Mouse (Mus musculus): ENCODE data around the gene Zar1l. TPM values are rescaled to one million over a fixed set of nuclear protein-coding genes. Genes with fewer than 3 reads are reported as not detected.

The Zar1l gene
- polyA plus RNA-seq, 1 experiment from 2014 or later: not detected

GRCm38 (mm10) chr5:150551637-150552036 lies 33.7 kb upstream of the Zar1l start:
- no peak overlapping the region for H3K4me3 ChIP-seq (ENCODE audit: control insufficient read depth in 1 of 2, insufficient read depth in 1 of 2, low read depth in 1 of 2, low read length in 2 of 2)
- H3K27me3 ChIP-seq (ENCODE audit: control insufficient read depth, insufficient read depth, low read length): no peaks in the 10 kb centered on the region
- no peak overlapping the region for H3K27ac ChIP-seq (replicated peaks in 1 of 2; ENCODE audit: control insufficient read depth in 1 of 2, insufficient read depth in 1 of 2, low read depth in 2 of 2, low read length in 2 of 2)
- H3K4me2 ChIP-seq (ENCODE audit: low read length): no peak overlapping the region
- WGBS: 68% methylated on average over 3 of the region's 3 CpGs
- ATAC-seq (ENCODE audit: insufficient number of reproducible peaks, insufficient read depth, low FRiP score, low read depth): no peak
- H3K4me1 ChIP-seq (ENCODE audit: control insufficient read depth in 2 of 2, insufficient read depth in 2 of 2, low read length in 2 of 2): no peaks in the 10 kb centered on the region
- H3K9me3 ChIP-seq (ENCODE audit: control insufficient read depth, low read length): no peaks in the 10 kb centered on the region
- H3K36me3 ChIP-seq (ENCODE audit: control insufficient read depth, insufficient read depth, low read length): peaks cover 69% of the 10 kb centered on the region
- no peak overlapping the region for H3K9ac ChIP-seq (ENCODE audit: low read length)

- no peaks in the 10 kb centered on the region for H3K9me3 ChIP-seq (ENCODE audit: control insufficient read depth, low read length)
- H3K4me1 ChIP-seq (ENCODE audit: control insufficient read depth in 2 of 2, insufficient read depth in 2 of 2, low read length in 2 of 2): no peaks in the 10 kb centered on the region
- no peaks in the 10 kb centered on the region for H3K27me3 ChIP-seq (ENCODE audit: control insufficient read depth, insufficient read depth, low read length)
- no peak overlapping the region for H3K9ac ChIP-seq (ENCODE audit: low read length)
- H3K4me3 ChIP-seq (ENCODE audit: control insufficient read depth in 1 of 2, insufficient read depth in 1 of 2, low read depth in 1 of 2, low read length in 2 of 2): no peak overlapping the region
- no peak overlapping the region for H3K4me2 ChIP-seq (ENCODE audit: low read length)
- WGBS: 80% methylated on average over 2 of the region's 2 CpGs
- no peak for ATAC-seq (ENCODE audit: insufficient number of reproducible peaks, insufficient read depth, low FRiP score, low read depth)
- H3K36me3 ChIP-seq (ENCODE audit: control insufficient read depth, insufficient read depth, low read length): peaks cover 25% of the 10 kb centered on the region
- H3K27ac ChIP-seq (replicated peaks in 1 of 2; ENCODE audit: control insufficient read depth in 1 of 2, insufficient read depth in 1 of 2, low read depth in 2 of 2, low read length in 2 of 2): no peak overlapping the region
These were observed 25.2 kb upstream of the Zar1l start for GRCm38 (mm10) chr5:150543184-150543583.

GRCm38 (mm10) chr5:150541302-150541701 lies 23.3 kb upstream of the Zar1l start:
- no peak overlapping the region for H3K9ac ChIP-seq (ENCODE audit: low read length)
- H3K27me3 ChIP-seq (ENCODE audit: control insufficient read depth, insufficient read depth, low read length): no peaks in the 10 kb centered on the region
- H3K27ac ChIP-seq (replicated peaks in 1 of 2; ENCODE audit: control insufficient read depth in 1 of 2, insufficient read depth in 1 of 2, low read depth in 2 of 2, low read length in 2 of 2): no peak overlapping the region
- H3K4me3 ChIP-seq (ENCODE audit: control insufficient read depth in 1 of 2, insufficient read depth in 1 of 2, low read depth in 1 of 2, low read length in 2 of 2): no peak overlapping the region
- no peaks in the 10 kb centered on the region for H3K4me1 ChIP-seq (ENCODE audit: control insufficient read depth in 2 of 2, insufficient read depth in 2 of 2, low read length in 2 of 2)
- 96% methylated on average over 1 of the region's 1 CpGs for WGBS
- ATAC-seq (ENCODE audit: insufficient number of reproducible peaks, insufficient read depth, low FRiP score, low read depth): no peak
- no peak overlapping the region for H3K4me2 ChIP-seq (ENCODE audit: low read length)
- peaks cover 38% of the 10 kb centered on the region for H3K36me3 ChIP-seq (ENCODE audit: control insufficient read depth, insufficient read depth, low read length)
- no peaks in the 10 kb centered on the region for H3K9me3 ChIP-seq (ENCODE audit: control insufficient read depth, low read length)

- Histone ChIP-seq H3K9me3 (ENCODE audit: control insufficient read depth, low read length) (no peaks in the 10 kb centered on the region), H3K4me2 (ENCODE audit: low read length) (no peak overlapping the region), H3K27ac (replicated peaks in 1 of 2; ENCODE audit: control insufficient read depth in 1 of 2, insufficient read depth in 1 of 2, low read depth in 2 of 2, low read length in 2 of 2) (no peak overlapping the region), H3K36me3 (ENCODE audit: control insufficient read depth, insufficient read depth, low read length) (0 out of 2 replicates have a peak, but pooled peaks cover 3% of the 10 kb centered on the region), H3K9ac (ENCODE audit: low read length) (no peak overlapping the region), H3K4me1 (ENCODE audit: control insufficient read depth in 2 of 2, insufficient read depth in 2 of 2, low read length in 2 of 2) (peaks cover 0 to 2% of the 10 kb centered on the region in 2 experiments; a peak in 1 of 4 replicates), H3K4me3 (ENCODE audit: control insufficient read depth in 1 of 2, insufficient read depth in 1 of 2, low read depth in 1 of 2, low read length in 2 of 2) (no peak overlapping the region), H3K27me3 (ENCODE audit: control insufficient read depth, insufficient read depth, low read length) (no peaks in the 10 kb centered on the region)
- 76% methylated on average over 2 of the region's 2 CpGs for WGBS
- ATAC-seq (ENCODE audit: insufficient number of reproducible peaks, insufficient read depth, low FRiP score, low read depth): no peak
These were observed 7.3 kb upstream of the Zar1l start for GRCm38 (mm10) chr5:150525239-150525638.

GRCm38 (mm10) chr5:150522867-150523234 lies 4.9 kb upstream of the Zar1l start:
- H3K36me3 ChIP-seq (ENCODE audit: control insufficient read depth, insufficient read depth, low read length): 0 out of 2 replicates have a peak, but pooled peaks cover 3% of the 10 kb centered on the region
- H3K4me2 ChIP-seq (ENCODE audit: low read length): peak overlapping the region; percentile 86
- H3K9me3 ChIP-seq (ENCODE audit: control insufficient read depth, low read length): no peaks in the 10 kb centered on the region
- peak overlapping the region; percentile 83 to 89 for H3K4me3 ChIP-seq (ENCODE audit: control insufficient read depth in 1 of 2, insufficient read depth in 1 of 2, low read depth in 1 of 2, low read length in 2 of 2)
- no peaks in the 10 kb centered on the region for H3K27me3 ChIP-seq (ENCODE audit: control insufficient read depth, insufficient read depth, low read length)
- H3K27ac ChIP-seq (replicated peaks in 1 of 2; ENCODE audit: control insufficient read depth in 1 of 2, insufficient read depth in 1 of 2, low read depth in 2 of 2, low read length in 2 of 2): peak overlapping the region in 1 of 2 experiments; percentile 72; a peak in 2 of 4 replicates
- H3K9ac ChIP-seq (ENCODE audit: low read length): peak overlapping the region; percentile 96
- WGBS: 7% methylated on average over 11 of the region's 11 CpGs
- ATAC-seq (ENCODE audit: insufficient number of reproducible peaks, insufficient read depth, low FRiP score, low read depth): 0 out of 2 replicates have a peak, but pooled peaks have one; percentile 18
- H3K4me1 ChIP-seq (ENCODE audit: control insufficient read depth in 2 of 2, insufficient read depth in 2 of 2, low read length in 2 of 2): peaks cover 0 to 2% of the 10 kb centered on the region in 2 experiments; a peak in 1 of 4 replicates

- H3K27me3 ChIP-seq (ENCODE audit: control insufficient read depth, insufficient read depth, low read length): no peaks in the 10 kb centered on the region
- H3K9ac ChIP-seq (ENCODE audit: low read length): peak within 1 kb of the TSS; percentile 96
- H3K4me1 ChIP-seq (ENCODE audit: control insufficient read depth in 2 of 2, insufficient read depth in 2 of 2, low read length in 2 of 2): peaks cover 0 to 2% of the 10 kb centered on the region in 2 experiments; a peak in 1 of 4 replicates
- peak within 1 kb of the TSS; percentile 48 to 72 for H3K27ac ChIP-seq (replicated peaks in 1 of 2; ENCODE audit: control insufficient read depth in 1 of 2, insufficient read depth in 1 of 2, low read depth in 2 of 2, low read length in 2 of 2)
- H3K36me3 ChIP-seq (ENCODE audit: control insufficient read depth, insufficient read depth, low read length): 0 out of 2 replicates have a peak, but pooled peaks cover 3% of the 10 kb centered on the region
- ATAC-seq (ENCODE audit: insufficient number of reproducible peaks, insufficient read depth, low FRiP score, low read depth): peak; percentile 87
- H3K4me3 ChIP-seq (ENCODE audit: control insufficient read depth in 1 of 2, insufficient read depth in 1 of 2, low read depth in 1 of 2, low read length in 2 of 2): peak within 1 kb of the TSS; percentile 83 to 89
- H3K9me3 ChIP-seq (ENCODE audit: control insufficient read depth, low read length): no peaks in the 10 kb centered on the region
- 6% methylated on average over 62 of the region's 63 CpGs for WGBS
- peak within 1 kb of the TSS; percentile 86 for H3K4me2 ChIP-seq (ENCODE audit: low read length)
These were observed 4.2 kb upstream of the Zar1l start, which contains the start of gene Brca2 for GRCm38 (mm10) chr5:150521937-150522866. Brca2 (plus strand) TSS chr5:150522630.

- WGBS: 86% methylated on average over 1 of the region's 1 CpGs
- H3K9me3 ChIP-seq (ENCODE audit: control insufficient read depth, low read length): no peaks in the 10 kb centered on the region
- no peaks in the 10 kb centered on the region for H3K36me3 ChIP-seq (ENCODE audit: control insufficient read depth, insufficient read depth, low read length)
- H3K4me1 ChIP-seq (ENCODE audit: control insufficient read depth in 2 of 2, insufficient read depth in 2 of 2, low read length in 2 of 2): peaks cover 0 to 2% of the 10 kb centered on the region in 2 experiments; a peak in 1 of 4 replicates
- ATAC-seq (ENCODE audit: insufficient number of reproducible peaks, insufficient read depth, low FRiP score, low read depth): no peak
- H3K27ac ChIP-seq (replicated peaks in 1 of 2; ENCODE audit: control insufficient read depth in 1 of 2, insufficient read depth in 1 of 2, low read depth in 2 of 2, low read length in 2 of 2): no peak overlapping the region
- no peak overlapping the region for H3K4me3 ChIP-seq (ENCODE audit: control insufficient read depth in 1 of 2, insufficient read depth in 1 of 2, low read depth in 1 of 2, low read length in 2 of 2)
- H3K27me3 ChIP-seq (ENCODE audit: control insufficient read depth, insufficient read depth, low read length): no peaks in the 10 kb centered on the region
- no peak overlapping the region for H3K4me2 ChIP-seq (ENCODE audit: low read length)
- H3K9ac ChIP-seq (ENCODE audit: low read length): no peak overlapping the region
These were observed 1.6 kb upstream of the Zar1l start for GRCm38 (mm10) chr5:150519551-150519950.

All from heart, embryonic 14.5 days (tissue).